Mouse (Mus musculus) kidney, adult 11 months (tissue): ENCODE measurements around the gene Pde4dip.

Experiments used
- DNase-seq: peaks from one replicate; pipeline ENCODE4 v3.0.0; 2022

Pde4dip gene

DNA sequence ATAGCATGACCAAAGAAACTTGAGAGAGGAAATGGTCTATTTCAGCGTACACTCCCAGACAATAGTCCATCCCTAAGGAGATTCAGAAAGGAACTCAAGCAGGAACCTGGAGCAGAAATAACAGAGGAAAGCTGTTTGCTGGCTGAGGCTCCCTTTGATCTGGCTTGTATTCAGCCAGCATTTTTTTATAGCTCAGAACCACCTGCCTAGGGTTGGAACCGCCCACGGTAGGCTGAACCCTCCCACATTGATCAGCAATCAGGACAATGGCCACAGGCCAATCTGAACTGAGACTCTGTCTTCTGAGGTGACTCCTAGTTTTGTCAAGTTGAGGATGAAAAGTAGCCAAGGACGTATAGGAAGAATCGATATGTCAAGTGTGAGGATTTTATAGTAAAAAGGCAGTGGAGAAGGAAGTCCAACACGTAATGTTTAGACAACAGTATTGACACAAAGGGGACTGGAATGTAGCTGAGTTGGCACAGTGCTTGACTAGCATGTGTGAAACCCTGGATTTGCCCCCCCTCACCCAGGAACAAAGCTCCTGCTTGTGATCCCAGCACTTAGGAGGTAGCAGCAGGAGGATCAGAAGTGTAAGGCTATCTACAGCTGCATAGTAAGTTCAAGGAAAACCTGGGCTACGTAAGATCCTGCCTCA, 44.2 kb downstream of the Pde4dip start:
- DNase-seq, result no peak

DNA sequence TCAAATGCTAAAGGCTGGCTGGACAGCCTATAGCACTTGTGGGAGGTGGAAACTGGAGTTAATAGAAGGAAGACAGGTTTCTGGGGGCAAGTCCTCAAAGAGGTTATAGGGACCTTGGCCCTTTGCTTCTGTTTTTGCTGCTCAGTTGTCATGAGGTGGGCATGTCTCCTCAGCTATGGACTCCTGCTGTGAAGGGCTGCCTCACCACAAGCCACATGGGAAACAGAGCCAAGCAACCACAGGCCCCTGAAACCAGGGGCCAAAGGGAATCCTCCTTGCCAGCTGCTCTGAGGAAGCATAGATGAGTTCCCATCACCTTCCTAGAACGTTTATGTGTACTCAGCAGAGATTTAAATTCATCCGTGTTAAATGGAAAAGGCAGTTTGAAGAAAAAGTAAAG, 45.9 kb downstream of the Pde4dip start:
- no peak for DNase-seq

- DNase-seq, result no peak
These were observed 48.1 kb downstream of the Pde4dip start for GRCm38 (mm10) chr3:97840439-97840838.

- DNase-seq, result no peak
These were observed 52.6 kb downstream of the Pde4dip start for GRCm38 (mm10) chr3:97835888-97836287.

DNA sequence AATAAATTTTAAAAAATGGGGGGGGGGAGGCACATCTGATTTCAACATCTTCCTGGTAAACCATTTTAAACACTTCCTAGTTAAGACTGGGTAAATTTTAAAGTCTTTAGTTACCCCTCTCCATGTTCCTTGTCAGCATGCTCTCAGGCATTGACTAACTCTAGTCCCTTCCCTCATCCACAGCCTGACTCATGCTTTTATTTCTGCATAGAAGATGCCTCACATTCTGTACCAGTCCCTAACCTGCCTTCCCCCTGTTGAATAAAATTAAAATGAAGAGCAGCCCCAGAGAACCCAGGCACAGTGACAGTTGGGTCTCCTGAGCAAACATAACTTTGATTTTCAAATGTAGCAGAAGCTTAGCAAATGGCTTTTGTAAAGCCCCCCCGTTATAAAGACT, 53.9 kb downstream of the Pde4dip start:
- no peak for DNase-seq

DNA sequence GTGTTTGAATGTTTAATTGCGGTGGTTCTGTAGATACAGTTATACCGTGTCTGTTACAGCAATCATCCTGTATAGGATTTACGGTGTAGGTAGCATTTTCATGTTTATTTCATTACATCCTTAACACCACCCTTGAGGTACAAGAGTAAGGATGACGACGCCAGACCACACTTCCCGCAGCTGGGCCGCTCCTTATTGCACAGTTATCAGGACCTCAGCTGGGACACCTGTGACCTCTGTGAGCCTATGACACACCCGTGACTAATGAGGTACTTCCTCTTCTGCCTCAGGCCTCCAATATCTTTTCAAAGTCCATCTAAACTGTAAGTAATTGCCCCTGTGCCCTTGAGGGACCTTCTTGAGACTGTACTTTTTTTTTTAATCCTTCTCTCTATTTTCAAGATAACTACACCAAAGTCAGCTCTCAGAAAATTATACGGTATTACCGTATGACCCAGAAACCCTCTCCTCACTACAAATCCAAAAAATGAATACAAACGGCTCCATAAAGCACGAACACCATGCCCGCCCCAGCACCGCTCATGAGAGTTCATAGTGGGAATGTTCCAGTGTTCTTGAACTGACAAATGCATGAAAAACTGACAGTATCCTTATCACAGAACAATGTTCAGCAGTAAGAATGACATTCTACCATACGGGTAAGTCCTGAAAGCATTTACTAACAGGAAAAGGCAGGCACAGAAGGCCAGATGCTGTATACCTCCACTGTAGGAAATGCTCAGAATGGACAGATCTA, 56.8 kb downstream of the Pde4dip start:
- no peak for DNase-seq

DNA sequence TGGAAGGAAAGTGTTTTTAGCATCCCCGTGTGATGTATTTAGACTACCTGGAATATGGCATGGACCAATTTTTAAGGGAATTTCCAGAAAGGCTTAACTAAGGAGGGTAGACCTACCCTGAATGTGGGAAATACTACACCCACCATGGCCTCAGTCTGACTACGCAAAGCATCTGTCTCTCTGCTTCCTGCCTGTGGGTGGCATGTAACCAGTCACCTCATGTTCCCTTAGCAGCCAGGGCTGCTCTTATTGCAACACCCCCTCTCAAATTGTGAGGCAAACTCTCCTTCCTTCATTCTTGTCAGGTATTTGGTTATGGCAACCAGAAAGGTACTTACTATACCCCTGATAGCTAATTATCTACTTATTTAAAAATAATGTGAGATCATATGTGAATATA, 57.9 kb downstream of the Pde4dip start:
- DNase-seq, result no peak

DNA sequence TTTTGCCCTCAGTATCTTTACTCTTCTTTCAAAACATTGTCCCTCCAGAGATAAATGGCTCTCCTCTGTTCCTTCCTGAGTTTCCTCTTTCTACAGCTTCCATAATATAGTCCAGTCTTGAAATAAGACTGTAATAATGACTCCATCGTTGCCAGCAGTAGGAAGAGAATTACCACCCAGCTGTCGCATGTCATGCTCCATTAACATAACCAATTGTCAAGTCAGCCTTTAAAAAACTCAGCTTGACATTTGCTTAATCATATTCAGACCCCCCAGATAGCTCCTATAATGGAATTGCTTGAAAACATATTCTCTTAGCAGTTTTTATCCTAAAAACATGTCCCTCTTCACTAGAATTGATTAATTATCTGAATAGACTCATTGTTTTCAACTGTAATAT, 58.4 kb downstream of the Pde4dip start:
- no peak for DNase-seq

DNA sequence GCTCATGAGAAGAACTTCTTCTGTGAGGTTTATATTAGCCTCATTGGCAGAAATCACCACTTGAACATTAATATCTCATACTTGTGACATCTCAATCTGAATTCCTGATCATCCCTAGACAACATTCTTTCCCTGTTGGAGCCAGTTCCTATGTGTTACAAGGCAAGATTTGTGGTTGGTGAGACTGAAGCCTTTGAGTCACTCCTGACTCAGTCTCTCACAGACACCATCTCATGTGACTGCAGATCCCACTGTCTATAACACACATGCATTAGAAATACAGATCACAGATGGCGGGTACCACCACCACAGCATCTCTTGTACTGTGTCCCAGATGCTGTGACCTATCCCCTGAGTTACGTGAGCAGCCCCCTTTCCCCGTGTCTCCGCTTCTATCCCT, 60.2 kb downstream of the Pde4dip start:
- no peak for DNase-seq

DNA sequence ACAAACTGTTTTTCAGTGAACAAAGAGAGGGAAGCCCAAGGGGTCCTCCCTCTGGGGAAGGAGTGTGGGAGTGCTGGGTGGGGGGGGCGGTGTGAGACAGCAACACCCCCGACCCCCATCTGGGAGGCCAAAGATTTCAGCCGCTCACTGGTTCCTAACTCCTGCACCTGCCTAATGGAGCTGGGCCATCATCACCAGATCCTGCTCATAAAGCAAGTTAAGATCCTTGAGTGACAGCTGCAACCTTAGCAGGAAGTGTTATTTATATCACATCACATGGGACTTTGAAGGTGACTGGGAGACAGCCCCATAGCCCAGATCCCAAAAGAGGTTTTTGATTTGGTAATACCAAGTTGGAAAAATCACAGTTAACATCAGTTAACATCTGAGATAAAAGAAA, 63.3 kb downstream of the Pde4dip start:
- no peak for DNase-seq

DNA sequence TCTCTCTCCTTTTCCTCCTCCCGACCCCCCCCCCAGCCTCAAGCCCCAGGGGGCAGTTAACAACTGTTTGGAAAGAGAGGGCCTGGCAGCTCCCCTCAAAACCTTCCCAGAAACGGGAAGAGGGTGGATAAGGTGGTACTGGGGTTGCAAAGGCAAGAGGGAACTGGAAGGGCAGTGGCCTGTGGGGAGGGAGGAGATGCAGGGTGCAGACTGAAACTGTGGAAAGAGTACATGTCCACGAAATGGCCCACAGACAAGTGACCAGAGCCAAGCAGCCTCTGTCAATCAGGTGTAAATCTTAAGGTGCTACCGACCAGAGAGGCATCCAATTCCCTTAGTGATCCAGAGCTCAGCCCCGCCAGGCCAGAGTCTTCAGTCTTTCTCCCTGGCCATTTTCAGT, 63.8 kb downstream of the Pde4dip start:
- no peak for DNase-seq

- DNase-seq, result peak; percentile 48
These were observed 64.3 kb downstream of the Pde4dip start for GRCm38 (mm10) chr3:97824011-97824711.

DNA sequence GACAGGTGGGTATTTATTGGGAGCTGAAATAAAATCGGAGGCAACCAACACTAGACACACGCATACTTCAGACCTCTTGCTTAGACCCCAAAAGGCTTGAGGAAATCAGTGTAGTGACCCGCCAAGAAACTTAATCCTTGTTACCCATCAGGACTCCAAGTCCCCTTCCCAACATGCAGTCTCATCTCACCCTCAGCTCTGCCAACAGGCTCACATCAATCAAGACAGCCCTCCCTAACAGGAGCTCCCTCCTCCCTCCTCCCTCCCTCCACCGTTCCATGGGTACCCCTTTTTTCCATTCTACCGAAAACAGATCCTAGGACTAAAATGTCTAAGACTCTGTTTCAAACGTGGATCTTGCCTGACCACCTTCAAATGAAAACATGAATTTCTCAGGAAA, 65.1 kb downstream of the Pde4dip start:
- no peak for DNase-seq

DNA sequence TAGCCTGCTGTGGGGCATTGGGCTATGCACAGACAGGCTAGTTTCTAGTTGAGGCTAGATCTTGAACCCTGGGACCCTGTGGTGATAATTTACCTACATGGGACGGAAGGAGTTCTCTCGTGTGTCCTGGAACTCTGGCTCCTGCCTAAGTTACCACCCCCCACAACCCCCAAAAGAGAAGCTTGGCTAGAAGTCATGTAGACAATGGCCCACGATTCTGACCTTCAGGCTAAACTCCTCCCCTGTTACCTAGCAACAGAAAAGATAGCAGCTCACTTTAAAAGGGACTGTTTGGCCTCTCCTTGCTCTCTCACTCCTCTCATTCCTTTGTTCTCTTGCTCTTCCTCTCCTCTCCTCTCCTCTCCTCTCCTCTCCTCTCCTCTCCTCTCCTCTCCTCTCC, 69.5 kb downstream of the Pde4dip start:
- DNase-seq, result no peak

DNA sequence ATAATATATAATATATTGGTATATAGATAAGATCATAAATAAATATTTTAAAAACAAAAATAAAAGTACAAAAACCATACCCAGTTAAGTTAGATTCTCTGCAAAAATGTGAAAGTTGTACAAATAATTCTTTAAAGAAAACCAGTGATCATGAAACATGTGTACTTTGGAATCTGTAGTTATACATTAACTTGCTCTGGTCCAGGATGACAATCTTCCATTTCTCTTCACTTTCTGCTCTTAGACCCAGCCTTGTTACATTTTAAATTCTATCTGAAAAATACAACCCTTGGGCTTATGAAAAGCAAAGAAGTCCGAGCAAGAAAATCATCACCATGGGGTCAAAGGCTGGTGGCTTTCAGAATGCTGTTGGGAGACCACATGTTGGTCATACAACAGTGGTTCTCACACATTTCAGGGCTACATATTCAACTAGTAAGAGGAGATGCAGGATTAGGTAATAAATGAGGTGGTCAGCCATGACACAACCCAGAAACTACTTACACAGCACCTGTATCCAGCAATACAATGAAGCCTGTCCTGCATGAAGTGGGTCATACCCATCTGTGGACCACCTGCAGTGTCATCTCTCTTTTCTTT, 70.0 kb downstream of the Pde4dip start:
- DNase-seq, result peak; percentile 61

- peak; percentile 56 for DNase-seq
These were observed 76.7 kb downstream of the Pde4dip start for GRCm38 (mm10) chr3:97811651-97812399.

GRCm38 (mm10) chr3:97811158-97811557, 77.3 kb downstream of the Pde4dip start:
- DNase-seq, result no peak

DNA sequence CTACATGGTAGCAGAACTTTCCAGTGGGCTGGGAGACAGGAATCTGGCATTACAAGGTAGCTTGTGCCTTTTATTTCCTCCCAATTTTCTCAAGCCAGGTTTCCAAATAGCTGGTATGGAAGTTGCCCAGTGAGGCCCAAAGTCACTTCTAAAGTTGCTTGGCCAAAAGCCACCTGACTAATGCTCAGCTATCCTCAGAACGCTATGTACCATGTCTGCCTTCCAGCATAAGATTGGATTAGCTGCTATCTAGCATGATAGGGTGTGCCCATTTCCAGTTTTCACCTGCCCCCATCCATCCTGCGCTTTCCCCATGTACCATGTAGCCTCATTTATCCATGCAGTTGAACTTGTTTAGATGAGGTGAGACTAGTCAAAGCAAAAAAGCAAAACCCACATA, 78.2 kb downstream of the Pde4dip start:
- DNase-seq, result no peak

DNA sequence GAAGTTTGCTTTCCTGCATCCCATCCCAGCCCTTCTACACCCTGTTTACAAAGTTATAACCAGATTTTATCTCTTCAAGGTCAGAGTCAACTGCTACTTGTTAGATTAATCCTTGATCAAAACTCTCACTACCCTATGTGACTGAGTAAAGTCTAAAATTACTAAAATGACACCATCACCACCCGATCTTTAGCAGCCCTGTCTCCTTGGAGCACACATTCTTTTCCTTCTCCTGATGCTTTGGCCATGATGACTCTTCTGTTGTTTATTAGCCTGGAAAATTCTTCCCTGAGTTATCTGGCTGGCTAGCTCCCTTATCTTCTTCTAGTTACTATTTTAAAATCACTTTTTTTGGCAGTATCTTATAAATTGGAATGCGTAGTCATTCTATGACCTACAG, 82.9 kb downstream of the Pde4dip start:
- no peak for DNase-seq

- no peak for DNase-seq
These were observed 84.8 kb downstream of the Pde4dip start for GRCm38 (mm10) chr3:97803675-97804074.

DNA sequence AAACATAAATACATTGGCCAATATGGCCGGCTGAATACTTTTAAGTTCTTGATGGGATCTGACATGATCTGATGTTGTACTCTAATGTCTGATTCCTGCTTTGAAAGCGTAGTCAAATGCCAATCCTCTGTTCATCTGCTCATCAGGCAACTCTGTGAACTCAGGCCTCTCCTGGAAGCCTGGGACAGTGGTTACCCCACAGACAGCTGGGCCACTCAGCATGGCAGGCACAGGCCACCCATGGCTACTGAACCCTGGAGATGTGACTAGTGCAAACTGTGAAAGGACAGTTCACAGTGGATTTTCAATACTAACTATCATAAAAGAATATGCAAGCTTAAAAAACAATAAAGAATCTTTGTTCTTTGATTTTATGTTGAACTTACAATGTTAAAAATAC, 85.6 kb downstream of the Pde4dip start:
- no peak for DNase-seq

- DNase-seq, result peak; percentile 40
These were observed 86.2 kb downstream of the Pde4dip start for GRCm38 (mm10) chr3:97802297-97802696.

- no peak for DNase-seq
These were observed 87.3 kb downstream of the Pde4dip start for GRCm38 (mm10) chr3:97801178-97801699.
